Mouse (Mus musculus) fibroblast of lung, adult 2 months (primary cell): Measurements from ENCODE around the gene Agpat1.
A peak's percentile ranks its signal among the peaks of the same experiment; 100 is the strongest.

Experiments used
- DNase-seq: peaks from one replicate; pipeline ENCODE4 v3.0.0-alpha.2; 2011; ENCODE audit warnings: low read depth

Agpat1 gene

GRCm38 (mm10) chr17:34654392-34654791 lies 50.3 kb downstream of the Agpat1 start:
- no peak for DNase-seq

GRCm38 (mm10) chr17:34655160-34655559 lies 51.1 kb downstream of the Agpat1 start:
- DNase-seq = no peak

GRCm38 (mm10) chr17:34655581-34655991 lies 51.5 kb downstream of the Agpat1 start:
- DNase-seq = peak; percentile 93

GRCm38 (mm10) chr17:34656666-34657065 lies 52.6 kb downstream of the Agpat1 start:
- DNase-seq = no peak

- no peak for DNase-seq
These were observed 53.2 kb downstream of the Agpat1 start for GRCm38 (mm10) chr17:34657271-34657670.

- DNase-seq = no peak
These were observed 54.1 kb downstream of the Agpat1 start for GRCm38 (mm10) chr17:34658145-34658544.

GRCm38 (mm10) chr17:34658591-34658990 lies 54.5 kb downstream of the Agpat1 start:
- no peak for DNase-seq

- DNase-seq = no peak
These were observed 55.3 kb downstream of the Agpat1 start for GRCm38 (mm10) chr17:34659181-34659896.

- DNase-seq = no peak
These were observed 55.8 kb downstream of the Agpat1 start for GRCm38 (mm10) chr17:34659897-34660214.

- DNase-seq = no peak
These were observed 56.3 kb downstream of the Agpat1 start for GRCm38 (mm10) chr17:34660259-34660820.

GRCm38 (mm10) chr17:34661121-34661591 lies 57.1 kb downstream of the Agpat1 start:
- DNase-seq = no peak

GRCm38 (mm10) chr17:34662468-34662867 lies 58.4 kb downstream of the Agpat1 start:
- DNase-seq = no peak

- DNase-seq = no peak
These were observed 58.9 kb downstream of the Agpat1 start for GRCm38 (mm10) chr17:34662978-34663377.
